Mouse (Mus musculus): ENCODE results near the gene Prl7d1. TPM values are rescaled to one million over a fixed set of nuclear protein-coding genes. Genes with fewer than 3 reads are reported as not detected.

The Prl7d1 gene
- polyA plus RNA-seq, 1 experiment from 2014 or later = not detected

Other genes with a start within 250 kb of the Prl7d1 start
- gene Prl8a8, start 203.5 kb downstream of the Prl7d1 start, polyA plus RNA-seq (2014; fragmentation: Nextera tagmentation; extraction: Ambion mirVana) = not detected in 2 replicates
- not detected in 2 replicates for gene Prl8a9, start 152.1 kb downstream of the Prl7d1 start, polyA plus RNA-seq (2014; fragmentation: Nextera tagmentation; extraction: Ambion mirVana)
- gene Prl8a1, start 134.6 kb downstream of the Prl7d1 start, polyA plus RNA-seq (2014; fragmentation: Nextera tagmentation; extraction: Ambion mirVana) = not detected in 2 replicates
- gene Prl7b1, start 106.2 kb downstream of the Prl7d1 start, polyA plus RNA-seq (2014; fragmentation: Nextera tagmentation; extraction: Ambion mirVana) = not detected in 2 replicates
- gene Prl7a1, start 74.2 kb downstream of the Prl7d1 start, polyA plus RNA-seq (2014; fragmentation: Nextera tagmentation; extraction: Ambion mirVana) = not detected in 2 replicates
- not detected in 2 replicates for gene Prl7a2, start 48.7 kb downstream of the Prl7d1 start, polyA plus RNA-seq (2014; fragmentation: Nextera tagmentation; extraction: Ambion mirVana)
- not detected in 2 replicates for gene Prl7c1, start 64.1 kb upstream of the Prl7d1 start, polyA plus RNA-seq (2014; fragmentation: Nextera tagmentation; extraction: Ambion mirVana)
- not detected in 2 replicates for gene Prl2a1, start 84.9 kb upstream of the Prl7d1 start, polyA plus RNA-seq (2014; fragmentation: Nextera tagmentation; extraction: Ambion mirVana)
- not detected in 2 replicates for gene Prl2c1, start 132.6 kb upstream of the Prl7d1 start, polyA plus RNA-seq (2014; fragmentation: Nextera tagmentation; extraction: Ambion mirVana)